Mouse (Mus musculus): ENCODE data around the gene Ttc28. TPM values are rescaled to one million over a fixed set of nuclear protein-coding genes. Genes with fewer than 3 reads are reported as not detected.

Ttc28 gene
- polyA plus RNA-seq, 1 experiment: 6.8 TPM

DNA sequence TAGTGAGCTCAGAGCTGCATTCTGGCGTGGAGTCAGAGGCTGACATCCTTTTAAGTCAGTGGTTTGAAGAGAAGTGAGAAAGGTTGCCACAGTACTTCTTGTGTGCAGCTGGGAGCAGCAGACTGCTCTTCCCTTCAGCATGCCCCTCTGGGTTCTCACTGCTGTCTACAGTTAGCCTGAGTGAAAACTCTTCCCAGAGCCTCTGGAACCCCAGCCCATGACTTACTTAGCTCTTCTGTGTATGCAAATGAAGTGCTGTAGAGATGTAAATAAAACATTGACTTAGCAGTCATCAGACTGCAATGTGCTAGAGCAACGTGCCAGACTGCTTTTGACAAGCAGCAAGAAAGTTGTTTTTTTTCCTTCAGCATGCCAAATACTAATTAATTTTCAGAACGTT, 70.2 kb downstream of the Ttc28 start:
- DNase-seq (ENCODE audit: low read depth in 1 of 2, low spot score in 2 of 2): no peak
- no peak for TF ChIP-seq CTCF (IDR thresholded peaks at IDR 0.05; ENCODE audit: extremely low read depth, insufficient read depth, insufficient read length, insufficient replicate concordance)
- TF ChIP-seq POLR2A (IDR thresholded peaks at IDR 0.05; ENCODE audit: low read depth, low read length): no peak
- no peak overlapping the region for H3K27ac ChIP-seq (ENCODE audit: insufficient read depth, low read length)
- no peaks in the 10 kb centered on the region for H3K4me1 ChIP-seq (ENCODE audit: control insufficient read depth, insufficient read depth, insufficient read length)
- H3K36me3 ChIP-seq (ENCODE audit: control insufficient read depth, insufficient read depth, low read length): no peaks in the 10 kb centered on the region
- H3K27me3 ChIP-seq (ENCODE audit: control insufficient read depth, insufficient read depth, low read length): no peaks in the 10 kb centered on the region
- no peak overlapping the region for H3K4me3 ChIP-seq (ENCODE audit: extremely low read depth, insufficient read depth, insufficient read length)
- 73% methylated on average over 3 of the region's 3 CpGs for WGBS

DNA sequence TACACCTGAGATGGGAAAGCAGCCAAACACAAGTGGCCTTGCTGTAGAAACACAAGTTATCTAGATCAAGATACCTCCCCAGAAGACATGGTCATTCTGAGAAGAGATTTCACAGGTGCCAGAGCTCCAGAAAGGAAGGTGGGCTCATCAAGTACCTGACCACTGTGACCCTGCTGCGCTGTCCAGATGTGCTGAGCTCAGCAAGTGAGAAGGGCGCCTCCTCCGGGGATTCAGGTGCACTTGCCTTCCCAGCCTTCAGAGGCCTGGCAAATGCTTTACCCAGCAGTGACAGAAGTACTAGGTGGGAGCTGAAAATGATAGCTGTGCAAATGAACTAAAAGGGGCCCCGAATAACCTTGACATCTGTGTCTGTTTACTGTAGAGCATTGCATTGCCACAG, 78.6 kb downstream of the Ttc28 start:
- 86% methylated on average over 4 of the region's 4 CpGs for WGBS
- H3K27ac ChIP-seq (ENCODE audit: insufficient read depth, low read length): no peak overlapping the region
- no peaks in the 10 kb centered on the region for H3K4me1 ChIP-seq (ENCODE audit: control insufficient read depth, insufficient read depth, insufficient read length)
- no peak overlapping the region for H3K4me3 ChIP-seq (ENCODE audit: extremely low read depth, insufficient read depth, insufficient read length)
- TF ChIP-seq POLR2A (IDR thresholded peaks at IDR 0.05; ENCODE audit: low read depth, low read length): no peak
- TF ChIP-seq CTCF (IDR thresholded peaks at IDR 0.05; ENCODE audit: extremely low read depth, insufficient read depth, insufficient read length, insufficient replicate concordance): no peak
- no peak for DNase-seq (ENCODE audit: low read depth in 1 of 2, low spot score in 2 of 2)
- no peaks in the 10 kb centered on the region for H3K36me3 ChIP-seq (ENCODE audit: control insufficient read depth, insufficient read depth, low read length)
- H3K27me3 ChIP-seq (ENCODE audit: control insufficient read depth, insufficient read depth, low read length): no peaks in the 10 kb centered on the region

DNA sequence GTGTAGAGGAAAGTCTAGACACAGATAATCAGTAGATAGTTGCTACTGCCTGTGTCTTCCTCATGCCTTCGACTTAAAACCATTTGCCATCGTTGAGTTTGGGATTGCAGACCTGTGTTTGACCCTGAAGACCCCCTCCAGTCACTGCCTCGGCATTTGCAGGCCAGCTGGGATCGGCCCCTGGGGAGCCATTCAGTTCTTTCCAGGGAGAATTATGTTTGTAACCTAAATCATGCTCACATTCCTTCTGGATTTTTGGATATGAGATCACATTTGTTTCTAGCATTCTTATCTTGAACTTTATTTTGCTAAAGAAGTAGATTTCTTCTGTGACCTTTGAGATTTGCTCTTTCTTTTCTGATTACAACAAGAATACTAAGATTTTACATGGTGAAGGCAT, 80.5 kb downstream of the Ttc28 start:
- no peak for TF ChIP-seq CTCF (IDR thresholded peaks at IDR 0.05; ENCODE audit: extremely low read depth, insufficient read depth, insufficient read length, insufficient replicate concordance)
- TF ChIP-seq POLR2A (IDR thresholded peaks at IDR 0.05; ENCODE audit: low read depth, low read length): no peak
- H3K27me3 ChIP-seq (ENCODE audit: control insufficient read depth, insufficient read depth, low read length): no peaks in the 10 kb centered on the region
- H3K4me3 ChIP-seq (ENCODE audit: extremely low read depth, insufficient read depth, insufficient read length): no peak overlapping the region
- no peak for DNase-seq (ENCODE audit: low read depth in 1 of 2, low spot score in 2 of 2)
- peaks cover 2% of the 10 kb centered on the region; the same call in 1 of the 2 replicates for H3K4me1 ChIP-seq (ENCODE audit: control insufficient read depth, insufficient read depth, insufficient read length)
- 76% methylated on average over 4 of the region's 4 CpGs for WGBS
- H3K27ac ChIP-seq (ENCODE audit: insufficient read depth, low read length): no peak overlapping the region
- no peaks in the 10 kb centered on the region for H3K36me3 ChIP-seq (ENCODE audit: control insufficient read depth, insufficient read depth, low read length)

DNA sequence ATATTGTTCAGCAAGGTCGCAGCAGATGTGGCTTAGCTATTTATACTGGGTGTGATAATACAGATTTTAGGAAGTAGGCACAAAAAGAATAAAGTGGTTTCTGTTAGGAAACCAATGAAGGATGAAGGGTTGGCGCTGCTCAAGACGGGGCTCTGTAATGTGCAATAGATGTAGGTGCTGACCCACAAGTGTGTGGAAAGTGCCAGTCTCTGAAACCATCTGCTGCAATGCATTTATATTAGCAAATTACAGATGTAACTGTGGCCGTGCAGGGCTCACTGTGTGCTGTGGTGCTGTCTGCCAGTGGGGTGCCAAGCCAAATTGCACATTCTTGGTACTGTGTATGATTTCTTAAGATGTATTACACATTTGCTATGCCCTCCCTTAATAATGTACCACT, 81.3 kb downstream of the Ttc28 start:
- Histone ChIP-seq H3K27ac (ENCODE audit: insufficient read depth, low read length) (no peak overlapping the region), H3K27me3 (ENCODE audit: control insufficient read depth, insufficient read depth, low read length) (no peaks in the 10 kb centered on the region), H3K4me3 (ENCODE audit: extremely low read depth, insufficient read depth, insufficient read length) (no peak overlapping the region), H3K4me1 (ENCODE audit: control insufficient read depth, insufficient read depth, insufficient read length) (peaks cover 5% of the 10 kb centered on the region; the same call in 1 of the 2 replicates), H3K36me3 (ENCODE audit: control insufficient read depth, insufficient read depth, low read length) (no peaks in the 10 kb centered on the region)
- no peak for DNase-seq (ENCODE audit: low read depth in 1 of 2, low spot score in 2 of 2)
- 29% methylated on average over 4 of the region's 4 CpGs for WGBS
- TF ChIP-seq POLR2A (IDR thresholded peaks at IDR 0.05; ENCODE audit: low read depth, low read length): no peak
- TF ChIP-seq CTCF (IDR thresholded peaks at IDR 0.05; ENCODE audit: extremely low read depth, insufficient read depth, insufficient read length, insufficient replicate concordance): no peak

DNA sequence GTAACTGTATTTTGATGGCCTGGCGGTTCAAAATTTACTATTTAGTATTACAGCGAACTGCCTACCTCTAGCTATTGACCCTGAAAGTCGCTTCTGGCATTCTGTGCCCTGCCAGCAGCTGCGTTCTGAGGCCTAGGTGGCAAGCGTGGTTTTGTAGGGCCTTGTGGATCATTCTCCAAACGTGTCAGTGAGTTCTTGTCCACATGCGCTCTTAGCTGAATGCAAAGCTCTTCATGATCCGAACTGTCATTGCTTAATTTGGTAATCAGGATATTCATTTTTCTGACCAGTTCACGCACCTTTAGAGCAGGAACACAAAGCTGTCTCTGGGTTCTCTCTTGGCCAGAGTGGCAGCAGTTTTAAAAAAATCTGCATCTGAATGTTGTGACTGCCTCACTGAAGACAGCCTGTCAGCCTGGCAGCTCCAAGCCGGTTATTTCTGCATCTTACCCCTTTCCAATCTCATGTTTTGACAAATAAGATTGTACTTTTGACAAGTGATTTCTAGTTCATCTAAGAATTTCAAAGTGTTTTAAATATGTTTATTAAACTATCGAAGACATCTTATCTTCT, 88.0 kb downstream of the Ttc28 start:
- H3K27me3 ChIP-seq (ENCODE audit: control insufficient read depth, insufficient read depth, low read length): no peaks in the 10 kb centered on the region
- WGBS: 87% methylated on average over 11 of the region's 11 CpGs
- H3K4me1 ChIP-seq (ENCODE audit: control insufficient read depth, insufficient read depth, insufficient read length): peaks cover 15% of the 10 kb centered on the region
- H3K27ac ChIP-seq (ENCODE audit: insufficient read depth, low read length): no peak overlapping the region
- DNase-seq (ENCODE audit: low read depth in 1 of 2, low spot score in 2 of 2): no peak
- no peaks in the 10 kb centered on the region for H3K36me3 ChIP-seq (ENCODE audit: control insufficient read depth, insufficient read depth, low read length)
- TF ChIP-seq POLR2A (IDR thresholded peaks at IDR 0.05; ENCODE audit: low read depth, low read length): no peak
- H3K4me3 ChIP-seq (ENCODE audit: extremely low read depth, insufficient read depth, insufficient read length): no peak overlapping the region

DNA sequence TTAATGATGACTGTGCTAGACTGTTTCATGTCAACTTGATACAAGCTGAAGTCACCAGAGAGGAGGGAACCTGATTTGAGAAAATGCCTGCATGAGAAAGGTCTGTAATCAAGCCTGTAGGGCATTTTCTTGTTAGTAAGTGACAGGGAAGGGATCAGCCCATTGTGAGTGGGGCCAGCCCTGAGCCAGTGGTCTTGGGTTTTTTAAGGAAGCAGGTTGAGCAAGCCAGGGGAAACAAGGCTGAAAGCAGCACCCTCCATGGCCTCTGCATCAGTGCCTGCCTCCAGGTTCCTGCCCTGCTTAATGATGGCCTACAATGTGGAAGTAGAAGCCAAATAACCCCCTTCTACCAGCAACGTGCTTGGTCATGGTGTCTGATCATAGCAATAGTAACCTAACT, 89.0 kb downstream of the Ttc28 start:
- peaks cover 15% of the 10 kb centered on the region for H3K4me1 ChIP-seq (ENCODE audit: control insufficient read depth, insufficient read depth, insufficient read length)
- TF ChIP-seq CTCF (IDR thresholded peaks at IDR 0.05; ENCODE audit: extremely low read depth, insufficient read depth, insufficient read length, insufficient replicate concordance) (no peak), POLR2A (IDR thresholded peaks at IDR 0.05; ENCODE audit: low read depth, low read length) (no peak)
- WGBS: 34% methylated on average over 1 of the region's 1 CpGs

DNA sequence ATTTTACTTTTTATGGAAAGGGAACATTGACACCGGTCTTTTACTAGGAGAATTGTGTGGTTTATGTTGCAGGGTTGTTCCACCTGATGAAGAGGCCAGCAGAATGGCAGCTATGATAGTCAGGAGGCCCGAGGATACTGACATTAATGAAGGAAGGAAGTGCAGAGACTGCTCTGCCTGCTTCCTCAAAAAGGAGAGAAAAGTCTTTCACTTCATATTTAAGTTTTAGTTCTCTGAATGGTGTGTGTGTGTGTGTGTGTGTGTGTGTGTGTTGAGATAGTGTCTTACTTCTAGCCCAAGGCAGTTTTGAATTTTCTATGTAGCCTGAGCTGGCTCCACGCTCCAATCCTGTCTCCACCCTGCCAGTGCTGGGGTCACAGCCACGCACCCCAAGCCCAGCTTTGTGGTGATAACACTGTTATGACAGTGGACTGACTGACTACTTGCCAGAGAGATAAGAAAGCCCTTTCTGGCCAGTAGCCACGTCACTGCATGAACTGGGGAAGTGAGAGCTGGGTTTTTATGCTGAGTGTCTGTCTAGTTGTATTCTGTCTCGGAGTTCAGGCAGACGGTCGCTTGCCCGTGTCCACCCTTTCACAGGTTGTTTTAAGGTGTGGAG, 90.7 kb downstream of the Ttc28 start:
- Histone ChIP-seq H3K27me3 (ENCODE audit: control insufficient read depth, insufficient read depth, low read length) (no peaks in the 10 kb centered on the region), H3K27ac (ENCODE audit: insufficient read depth, low read length) (peak overlapping the region; percentile 75), H3K4me1 (ENCODE audit: control insufficient read depth, insufficient read depth, insufficient read length) (peaks cover 13% of the 10 kb centered on the region), H3K4me3 (ENCODE audit: extremely low read depth, insufficient read depth, insufficient read length) (no peak overlapping the region), H3K36me3 (ENCODE audit: control insufficient read depth, insufficient read depth, low read length) (no peaks in the 10 kb centered on the region)
- WGBS: 27% methylated on average over 9 of the region's 9 CpGs
- peak; percentile 27 to 45 for DNase-seq (ENCODE audit: low read depth in 1 of 2, low spot score in 2 of 2)
- no peak for TF ChIP-seq POLR2A (IDR thresholded peaks at IDR 0.05; ENCODE audit: low read depth, low read length)
- no peak for TF ChIP-seq CTCF (IDR thresholded peaks at IDR 0.05; ENCODE audit: extremely low read depth, insufficient read depth, insufficient read length, insufficient replicate concordance)

More for the DNA sequence above, 89.0 kb downstream of the Ttc28 start:
- Histone ChIP-seq H3K36me3 (ENCODE audit: control insufficient read depth, insufficient read depth, low read length) (no peaks in the 10 kb centered on the region), H3K27me3 (ENCODE audit: control insufficient read depth, insufficient read depth, low read length) (no peaks in the 10 kb centered on the region), H3K27ac (ENCODE audit: insufficient read depth, low read length) (no peak overlapping the region), H3K4me3 (ENCODE audit: extremely low read depth, insufficient read depth, insufficient read length) (no peak overlapping the region)
- DNase-seq (ENCODE audit: low read depth in 1 of 2, low spot score in 2 of 2): no peak

Data from spleen, adult 2 months (tissue).